Mouse (Mus musculus) liver, embryonic 18 days (tissue): ENCODE results near the gene Bpifb1. TPM values are rescaled to one million over a fixed set of nuclear protein-coding genes. Genes with fewer than 3 reads are reported as not detected.

ENCODE experiments used
- polyA plus RNA-seq: library from polyadenylated mRNA; depleted of rRNA; stranded (reverse); fragments of >200 nt; gene quantifications from 2 replicates; pipeline ENCODE4 v1.2.3, GENCODE M21; 2012; rRNA removed

Bpifb1 gene
- 0.05 and 0.07 TPM in 2 replicates for polyA plus RNA-seq

DNA sequence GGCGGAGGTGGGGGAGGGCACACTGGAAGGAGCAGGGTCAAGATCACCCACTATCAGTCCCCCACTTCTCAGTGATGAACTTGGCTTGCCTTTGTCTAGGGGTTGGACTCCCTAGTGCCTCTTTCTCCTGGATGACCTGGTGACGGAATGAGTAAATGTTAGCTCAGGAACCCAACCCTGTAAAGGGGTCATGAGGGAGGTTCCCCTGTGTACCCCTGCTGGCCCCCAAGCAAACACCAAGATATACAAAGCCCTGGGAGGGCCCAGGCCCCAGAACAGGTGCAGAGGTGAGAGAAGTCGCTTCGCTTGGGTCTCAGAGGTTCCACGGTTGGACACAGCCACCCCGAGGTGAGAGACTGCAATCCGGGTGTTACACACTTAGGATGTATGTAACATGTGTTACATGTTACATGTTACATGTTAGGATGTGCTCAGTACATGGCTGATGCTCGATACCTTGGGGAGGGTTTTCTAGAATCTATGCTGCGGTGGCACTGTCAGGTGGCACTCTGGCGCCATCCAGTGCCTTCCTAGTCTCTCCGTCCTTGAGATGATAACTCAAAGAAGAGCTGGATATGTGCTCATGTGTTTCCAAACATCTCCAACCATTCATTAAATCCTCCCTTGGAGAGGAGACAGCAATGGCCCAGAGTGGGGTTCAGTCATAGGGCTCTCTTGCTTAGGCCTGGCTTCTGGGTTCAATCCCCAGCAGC is at the start of gene Bpifb1:
Gene Bpifb1 (plus strand): TSS at position 273 of the 713 bp plus-strand sequence.

DNA sequence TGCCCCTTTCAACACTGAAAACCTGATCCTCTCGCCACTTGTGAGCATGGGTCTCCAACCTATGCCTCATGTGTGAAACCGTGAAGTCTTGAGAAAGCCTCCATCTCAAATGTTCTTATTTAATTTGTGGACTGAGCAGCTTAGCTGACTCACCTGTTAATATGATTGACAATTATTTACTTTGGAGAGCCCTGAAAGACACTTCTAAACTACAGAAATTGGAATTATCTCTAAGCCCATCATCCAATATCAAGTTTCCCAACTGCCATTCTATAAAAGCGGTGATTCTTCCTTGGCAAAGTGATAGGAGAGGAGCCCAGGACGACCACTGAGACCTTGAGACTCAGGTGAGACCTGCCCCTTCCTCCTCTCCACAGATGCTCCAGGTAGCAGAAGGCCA is 48.0 kb upstream of the Bpifb1 start, which contains the start of gene Bpifa1:
Gene Bpifa1 (plus strand): TSS at position 301 of the 400 bp plus-strand sequence.

DNA sequence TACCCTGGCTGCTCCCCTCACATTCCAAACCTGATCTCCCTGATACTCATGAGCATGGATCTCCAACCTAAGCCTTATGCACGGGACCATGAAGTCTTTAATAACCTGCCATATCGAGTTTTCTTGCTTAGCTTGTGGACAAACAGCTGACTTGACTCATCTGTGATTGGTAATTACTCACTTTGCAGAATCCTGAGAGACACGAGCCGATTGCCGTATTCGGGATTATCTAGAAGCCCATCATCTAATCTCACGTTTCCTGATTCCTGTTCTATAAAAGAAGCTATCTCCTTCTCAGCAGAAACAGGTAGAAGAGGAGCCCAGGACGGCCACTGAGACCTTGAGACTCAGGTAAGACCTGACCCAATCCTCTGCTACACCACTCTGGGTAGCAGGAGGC is 28.3 kb upstream of the Bpifb1 start, which contains the start of gene Bpifa5:
Gene Bpifa5 (plus strand): TSS at position 301 of the 400 bp plus-strand sequence.

DNA sequence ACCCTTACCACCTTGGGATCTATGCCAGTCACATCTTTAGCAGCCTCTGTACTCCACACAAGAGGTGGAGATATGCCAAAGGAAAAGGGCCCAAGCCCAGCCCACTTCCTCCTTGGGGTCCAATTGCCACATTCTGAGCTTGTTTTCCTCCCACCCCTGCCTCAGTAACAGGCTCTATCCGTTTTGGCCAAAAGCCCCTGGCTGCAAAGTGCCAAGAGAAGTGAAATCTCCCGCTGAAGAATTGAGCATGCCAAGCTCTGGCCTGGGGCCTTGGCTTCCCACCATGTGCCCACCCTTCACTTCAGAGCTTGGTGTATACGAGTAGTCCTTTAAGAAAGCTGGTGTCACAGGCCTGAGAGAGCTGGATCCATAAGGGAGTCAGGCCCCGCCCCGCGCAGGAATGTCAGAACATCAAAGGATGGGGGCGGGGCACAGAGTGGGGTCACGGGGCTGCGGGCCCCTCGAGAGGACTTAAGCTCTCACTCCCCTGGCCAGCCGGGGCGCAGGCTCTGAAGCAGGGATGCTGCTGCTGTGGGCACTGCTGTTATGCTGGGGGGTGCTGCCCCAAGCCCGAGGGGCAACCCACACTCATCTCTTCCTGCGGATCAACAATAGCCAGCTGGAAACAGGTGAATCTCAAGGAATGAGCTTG is 32.8 kb downstream of the Bpifb1 start, which contains the start of gene Bpifb5:
Gene Bpifb5 (plus strand): TSS at position 478 of the 652 bp plus-strand sequence.

DNA sequence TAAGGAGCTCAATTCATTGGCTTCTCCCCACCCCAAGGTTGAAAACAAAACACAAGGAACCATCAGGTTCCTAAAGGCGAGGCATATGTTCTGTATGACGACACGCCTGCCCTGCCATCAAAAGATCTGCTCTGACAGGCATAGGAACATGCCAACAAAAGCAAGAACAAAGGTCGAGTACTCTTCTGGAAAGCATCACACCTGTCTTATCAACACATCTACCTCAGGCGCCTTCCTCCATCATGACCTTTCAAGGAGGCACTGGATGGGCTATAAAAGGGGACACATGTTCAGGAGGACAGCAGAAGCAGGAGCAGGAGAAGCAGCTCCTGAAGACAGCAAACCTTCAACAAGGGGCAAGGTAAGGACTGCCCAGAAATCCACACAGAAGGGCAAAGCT is 66.9 kb downstream of the Bpifb1 start, which contains the start of gene Bpifb9a:
Gene Bpifb9a (plus strand): TSS at position 301 of the 400 bp plus-strand sequence.

Other genes with a start within 250 kb of the Bpifb1 start
- not detected in 2 replicates for gene Bpifa6, start 215.9 kb upstream of the Bpifb1 start, polyA plus RNA-seq
- gene Bpifa2, start 182.6 kb upstream of the Bpifb1 start, polyA plus RNA-seq: not detected in 2 replicates
- gene Bpifa3, start 60.5 kb upstream of the Bpifb1 start, polyA plus RNA-seq: not detected in 2 replicates
- gene Bpifa1, start 47.9 kb upstream of the Bpifb1 start, polyA plus RNA-seq: not detected in 2 replicates
- not detected in 2 replicates for gene Bpifa5, start 28.2 kb upstream of the Bpifb1 start, polyA plus RNA-seq
- gene Bpifb5, start 32.9 kb downstream of the Bpifb1 start, polyA plus RNA-seq: not detected in 2 replicates
- gene Bpifb9a, start 67.0 kb downstream of the Bpifb1 start, polyA plus RNA-seq: 0.01 TPM in 1 of 2 replicates, not detected in the other
- gene Bpifb9b, start 116.4 kb downstream of the Bpifb1 start, polyA plus RNA-seq: not detected in 2 replicates
- gene Cdk5rap1, start 182.2 kb downstream of the Bpifb1 start, polyA plus RNA-seq: 9.5 and 15.7 TPM in 2 replicates
- gene Snta1, start 217.3 kb downstream of the Bpifb1 start, polyA plus RNA-seq: 4.0 and 4.5 TPM in 2 replicates
- 4.2 and 4.5 TPM in 2 replicates for gene Cbfa2t2, start 245.7 kb downstream of the Bpifb1 start, polyA plus RNA-seq